11 mouse cellular contexts compared by ENCODE assay signal in the genomic region with DNA sequence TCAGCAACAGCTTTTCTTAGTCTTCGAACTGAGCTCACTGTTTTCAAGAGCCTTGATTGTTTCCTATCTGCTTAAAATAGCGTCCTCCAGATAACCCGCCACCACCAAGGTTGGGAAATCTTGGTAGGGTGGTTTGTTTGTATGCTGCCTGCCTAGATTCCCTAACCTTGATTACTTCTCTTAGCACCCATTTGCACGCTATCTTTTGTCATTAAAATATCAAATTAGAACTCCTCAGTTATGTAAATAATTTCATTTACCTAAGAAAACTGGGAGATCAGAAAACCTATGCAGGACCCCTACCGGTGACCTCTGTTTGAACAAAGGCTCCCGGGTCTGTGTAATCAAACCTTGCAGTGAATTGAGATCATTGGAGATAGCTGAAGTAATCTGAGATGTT. TPM values are rescaled to one million over a fixed set of nuclear protein-coding genes. Genes with fewer than 3 reads are reported as not detected.
DNase-seq lines count a peak whose midpoint lies in the region; ATAC-seq and TF ChIP-seq lines count a peak whose summit lies in the region.
"Had no signal": no experiment of that assay in that cellular context is flagged by ENCODE, and none has a peak within 500 bp of the region (broad histone marks: within the 10 kb centered on the region; RNA-seq: fewer than 3 reads in every experiment).

No protein-coding gene starts in this region.

- H3K9ac ChIP-seq in heart, embryonic 15.5 days = no peak overlapping the region
- no peak overlapping the region for H3K9ac ChIP-seq in lung, postnatal 0 days (replicated peaks; ENCODE audit: low read depth)
- H3K9ac ChIP-seq: liver, embryonic 13.5 days; neural tube, embryonic 15.5 days had no signal

- peak overlapping the region; percentile 86 for H3K27ac ChIP-seq in heart, embryonic 15.5 days
- H3K27ac ChIP-seq in lung, postnatal 0 days (ENCODE audit: low read length) = no peak overlapping the region
- H3K27ac ChIP-seq in embryonic fibroblast, embryonic 13.5 days (ENCODE audit: insufficient read depth, low read length) = peak overlapping the region; percentile 93
- H3K27ac ChIP-seq: liver, embryonic 13.5 days; neural tube, embryonic 15.5 days had no signal

- no peak for DNase-seq in heart, postnatal 14 days
- peak; percentile 49 for DNase-seq in lung, postnatal 0 days (ENCODE audit: low spot score)
- DNase-seq in lung, adult 2 months = no peak
- DNase-seq in Muller cell, postnatal 12 days (ENCODE audit: inconsistent ontology term) = no peak
- no peak for DNase-seq in testis, postnatal 10 days (ENCODE audit: low spot score)
- DNase-seq: kidney, adult 8-10 months; liver, embryonic 13.5 days had no signal

- no peak for ATAC-seq in heart, embryonic 15.5 days (replicated peaks; ENCODE audit: insufficient number of reproducible peaks, insufficient read depth, low FRiP score, low read depth)
- no peak for ATAC-seq in lung, postnatal 0 days

- TF ChIP-seq EP300 in lung, postnatal 0 days (IDR thresholded peaks at IDR 0.05) = no peak

- H3K36me3 ChIP-seq in heart, embryonic 15.5 days = no peaks in the 10 kb centered on the region
- H3K36me3 ChIP-seq in lung, postnatal 0 days (ENCODE audit: insufficient read depth, low read length) = no peaks in the 10 kb centered on the region
- H3K36me3 ChIP-seq: liver, embryonic 13.5 days; neural tube, embryonic 15.5 days had no signal

- TF ChIP-seq POLR2A in lung, adult 2 months (IDR thresholded peaks at IDR 0.05; ENCODE audit: borderline replicate concordance, extremely low read depth, low read depth, low read length) = no peak
- no peak for TF ChIP-seq POLR2A in embryonic fibroblast, embryonic 13.5 days (IDR thresholded peaks at IDR 0.05; ENCODE audit: low read depth, low read length)

- peaks cover 56% of the 10 kb centered on the region for H3K4me1 ChIP-seq in heart, embryonic 15.5 days (replicated peaks)
- H3K4me1 ChIP-seq in lung, postnatal 0 days (ENCODE audit: insufficient read depth, low read depth, low read length) = peaks cover 13% of the 10 kb centered on the region
- peaks cover 13% of the 10 kb centered on the region; the same call in 1 of the 2 replicates for H3K4me1 ChIP-seq in lung, adult 2 months (ENCODE audit: control insufficient read depth, insufficient read depth, low read length)
- peaks cover 31% of the 10 kb centered on the region for H3K4me1 ChIP-seq in embryonic fibroblast, embryonic 13.5 days (ENCODE audit: control insufficient read depth, insufficient read depth, low read length)

- intact Hi-C loops in heart, postnatal 14 days (cut with DNase I) = no loop called here

- H3K4me2 ChIP-seq in heart, embryonic 15.5 days = peak overlapping the region; percentile 31; the same call in 1 of the 2 replicates
- no peak overlapping the region for H3K4me2 ChIP-seq in lung, postnatal 0 days (replicated peaks; ENCODE audit: low read depth, low read length)
- H3K4me2 ChIP-seq: liver, embryonic 13.5 days; neural tube, embryonic 15.5 days had no signal

- no peak overlapping the region for H3K4me3 ChIP-seq in heart, embryonic 15.5 days
- H3K4me3 ChIP-seq in lung, postnatal 0 days (ENCODE audit: low read depth, low read length) = no peak overlapping the region
- H3K4me3 ChIP-seq in lung, adult 2 months (replicated peaks; ENCODE audit: extremely low read depth, low read depth, low read length) = no peak overlapping the region
- H3K4me3 ChIP-seq in embryonic fibroblast, embryonic 13.5 days (ENCODE audit: insufficient read depth, low read length) = no peak overlapping the region
- H3K4me3 ChIP-seq: liver, embryonic 13.5 days; neural tube, embryonic 15.5 days had no signal

- 18% methylated on average over 6 of the region's 6 CpGs for WGBS in heart, embryonic 15.5 days
- WGBS in lung, postnatal 0 days = 36% methylated on average over 6 of the region's 6 CpGs
- 30% methylated on average over 6 of the region's 6 CpGs for WGBS in lung, adult 2 months

- TF ChIP-seq CTCF in lung, postnatal 0 days (IDR thresholded peaks at IDR 0.05) = no peak
- no peak for TF ChIP-seq CTCF in lung, adult 2 months (IDR thresholded peaks at IDR 0.05; ENCODE audit: insufficient read depth, low read length)
- TF ChIP-seq CTCF in embryonic fibroblast, embryonic 13.5 days (IDR thresholded peaks at IDR 0.05; ENCODE audit: borderline replicate concordance, insufficient read depth, low read length) = no peak

- H3K27me3 ChIP-seq in heart, embryonic 15.5 days = no peaks in the 10 kb centered on the region
- H3K27me3 ChIP-seq in lung, postnatal 0 days (replicated peaks; ENCODE audit: insufficient read depth, low read length) = no peaks in the 10 kb centered on the region
- H3K27me3 ChIP-seq: liver, embryonic 13.5 days; neural tube, embryonic 15.5 days had no signal

- no peaks in the 10 kb centered on the region for H3K9me3 ChIP-seq in heart, embryonic 15.5 days (replicated peaks)
- no peaks in the 10 kb centered on the region for H3K9me3 ChIP-seq in lung, postnatal 0 days (ENCODE audit: low read length)
- H3K9me3 ChIP-seq: liver, embryonic 13.5 days; neural tube, embryonic 15.5 days had no signal

RNA-seq across cellular contexts. Expression of a gene that starts 44.0 kb away (rescaled TPM):
- 10.9 and 11.9 TPM in 2 replicates for polyA plus RNA-seq in heart, embryonic 15.5 days (2015; fragmentation: Nextera tagmentation; extraction: Ambion mirVana)
- 10 to 100 TPM; 23.6 to 24.9 TPM for total RNA-seq in heart, postnatal 14 days (2021)
- 7.2 and 7.3 TPM in 2 replicates for polyA plus RNA-seq in lung, postnatal 0 days (2015; fragmentation: Nextera tagmentation; extraction: Ambion mirVana)
- polyA plus RNA-seq in lung, adult 2 months (2012; rRNA removed) = 21.5 and 24.9 TPM in 2 replicates
- polyA plus RNA-seq in embryonic fibroblast, embryonic 13.5 days (2011; ENCODE audit: insufficient read length, low read depth, missing spikeins) = 245 and 297 TPM in 2 replicates
- total RNA-seq: granulocyte monocyte progenitor cell, adult 5-6 weeks had no signal
